Mouse (Mus musculus): Measurements from ENCODE around the gene Arl14ep.

DNA sequence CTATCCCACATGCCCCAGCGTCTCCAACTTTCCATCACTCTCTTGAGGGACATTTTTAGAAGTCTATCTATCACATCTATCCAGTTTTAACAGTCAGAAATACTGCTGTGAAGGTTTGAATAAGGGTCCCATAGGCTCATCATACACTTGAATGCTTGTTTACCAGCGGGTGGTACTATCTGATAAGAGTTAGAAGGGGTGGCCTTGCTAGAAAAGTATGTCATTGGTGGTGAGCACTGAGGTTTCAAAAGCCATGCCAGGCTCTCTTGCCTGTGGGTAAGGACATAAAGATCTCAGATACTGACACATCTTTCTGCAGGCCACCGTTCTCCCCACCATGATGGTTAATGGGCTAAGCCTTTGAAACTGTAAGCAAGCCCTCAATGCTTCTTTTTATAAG, 10.7 kb downstream of the Arl14ep start:
- TF ChIP-seq POLR2A (IDR thresholded peaks at IDR 0.05; ENCODE audit: low read depth, low read length) = no peak
- no peak for TF ChIP-seq CTCF (IDR thresholded peaks at IDR 0.05; ENCODE audit: borderline replicate concordance, insufficient read depth, low read length)
